Mouse (Mus musculus) spleen, adult 12 weeks (tissue): Measurements from ENCODE around the gene Abca6.

Experiments used
- DNase-seq: peaks from one replicate; pipeline ENCODE4 v3.0.0; 2022; ENCODE audit warnings: low spot score

Abca6 gene

DNA sequence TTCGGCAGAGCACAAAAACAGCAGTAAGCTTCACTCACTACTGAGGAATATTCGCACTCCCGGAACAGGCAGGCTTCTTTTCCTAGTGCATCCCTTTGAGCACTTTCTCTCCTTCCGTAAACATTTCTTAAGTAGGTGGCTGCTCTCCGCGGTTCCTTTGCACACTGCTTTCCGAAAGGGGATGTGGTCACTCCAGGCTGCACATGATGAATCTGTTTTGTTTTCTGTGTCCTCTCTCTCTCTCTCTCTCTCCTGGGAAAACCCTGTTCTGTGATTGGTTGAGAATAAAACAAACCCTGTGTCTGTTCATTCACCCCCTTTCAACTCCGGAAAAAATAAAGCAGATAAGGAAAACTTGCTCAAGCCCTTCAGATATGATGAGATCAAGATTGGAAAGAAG lies at the start of gene Abca6:
TSS of gene Abca6 (minus strand) at position 243 of the 400 bp plus-strand sequence.
- no peak for DNase-seq

DNA sequence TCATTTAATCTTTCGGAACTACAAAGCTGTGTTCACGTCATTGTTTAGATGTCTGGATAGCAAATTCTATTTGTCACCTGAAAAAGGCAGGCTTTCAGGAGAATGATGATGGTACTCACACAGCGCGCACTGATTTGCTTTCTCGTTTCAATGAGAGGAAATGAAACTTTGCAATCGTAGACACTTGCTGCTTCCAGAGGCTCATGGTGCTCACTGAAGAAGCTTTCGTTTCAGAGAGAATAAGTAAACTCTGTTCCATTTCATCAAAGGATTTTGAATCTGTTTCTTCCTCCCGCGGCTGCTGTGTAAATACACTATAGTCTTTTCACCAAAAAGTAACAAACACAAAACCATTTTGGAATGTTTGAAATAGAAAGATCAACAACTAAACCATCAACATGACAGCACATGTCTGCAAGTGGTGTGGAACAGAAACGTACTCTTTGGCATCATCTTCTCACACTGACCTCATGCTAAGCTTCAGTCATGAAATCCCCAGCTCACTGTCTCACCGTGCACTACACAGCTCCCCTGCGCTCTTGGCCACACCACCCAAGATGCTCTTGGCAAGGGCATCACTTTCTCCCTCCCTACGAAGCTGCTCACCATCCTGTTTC lies 46.4 kb upstream of the Abca6 start:
- DNase-seq = no peak

DNA sequence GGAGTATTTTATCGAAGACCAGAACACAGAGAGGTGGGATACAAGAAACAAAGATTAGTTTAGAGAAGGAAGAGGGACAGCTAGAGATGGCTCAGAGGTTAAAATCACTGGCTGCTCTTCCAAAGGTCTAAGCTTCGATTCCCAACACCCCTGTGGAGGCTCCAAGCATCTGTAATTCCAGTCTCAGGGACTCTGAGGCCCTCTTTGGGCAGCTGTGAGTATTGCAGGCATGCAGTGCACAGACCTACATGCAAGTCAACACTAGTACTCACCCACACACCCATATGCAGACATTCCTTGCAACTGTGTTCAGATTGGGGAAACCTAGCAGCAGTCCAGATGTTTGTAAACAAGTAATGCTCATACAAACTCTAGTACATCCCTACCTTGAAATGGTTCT lies 39.0 kb upstream of the Abca6 start:
- no peak for DNase-seq

DNA sequence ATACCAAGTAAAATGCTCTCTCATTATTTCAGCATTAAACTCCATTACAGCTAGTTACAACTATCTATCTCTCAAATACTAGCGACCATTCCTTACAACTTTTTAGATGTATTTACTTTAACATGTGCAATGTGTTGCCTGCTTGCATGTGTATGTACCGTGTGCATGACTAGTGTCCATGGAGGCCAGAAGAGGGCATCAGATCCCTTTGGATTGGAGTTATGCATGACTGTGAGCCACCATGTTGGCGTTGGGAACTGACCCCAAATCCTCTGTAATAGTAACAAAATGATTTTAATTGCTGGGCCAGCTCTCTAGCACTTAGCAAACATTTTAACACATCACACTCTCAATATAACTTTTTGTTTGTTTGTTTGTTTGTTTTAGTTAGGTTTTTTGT lies 36.8 kb upstream of the Abca6 start:
- no peak for DNase-seq

DNA sequence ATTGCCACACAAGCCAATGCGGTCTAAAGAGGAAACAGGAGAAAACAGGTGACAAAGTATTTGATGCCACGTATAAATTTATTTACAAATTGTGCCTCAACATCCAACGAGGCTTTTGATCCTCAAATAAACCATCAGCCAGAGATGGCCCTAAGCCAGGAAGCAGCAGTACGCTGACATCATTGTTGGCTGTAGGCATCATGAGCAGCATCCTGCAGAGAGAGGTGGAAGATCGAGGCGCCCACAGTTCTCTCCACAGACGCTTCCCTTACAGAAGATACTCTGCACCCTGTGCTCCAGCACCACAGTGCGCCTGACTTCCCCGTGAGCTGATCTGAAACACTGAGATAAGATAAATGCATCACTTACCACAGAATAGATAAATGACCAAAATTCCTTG lies 36.1 kb upstream of the Abca6 start:
- no peak for DNase-seq

DNA sequence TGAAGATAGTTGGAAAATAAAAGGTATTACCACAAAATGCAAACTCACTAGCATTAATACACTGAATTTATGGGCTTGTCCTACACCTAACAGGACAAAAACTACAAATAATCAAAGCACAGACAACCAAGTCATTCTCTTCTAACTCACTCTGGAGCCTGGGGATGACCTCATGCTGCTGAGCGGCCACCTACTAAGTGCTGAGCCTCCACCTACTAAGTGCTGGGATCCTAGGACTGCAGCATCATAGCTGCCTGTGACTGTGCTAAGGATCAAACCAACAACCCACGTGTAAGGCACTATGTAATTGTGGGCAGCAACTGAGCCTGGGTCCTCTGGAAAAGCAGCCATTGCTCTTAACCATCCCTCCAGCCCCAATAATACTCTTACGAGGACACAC lies 34.8 kb upstream of the Abca6 start:
- no peak for DNase-seq

DNA sequence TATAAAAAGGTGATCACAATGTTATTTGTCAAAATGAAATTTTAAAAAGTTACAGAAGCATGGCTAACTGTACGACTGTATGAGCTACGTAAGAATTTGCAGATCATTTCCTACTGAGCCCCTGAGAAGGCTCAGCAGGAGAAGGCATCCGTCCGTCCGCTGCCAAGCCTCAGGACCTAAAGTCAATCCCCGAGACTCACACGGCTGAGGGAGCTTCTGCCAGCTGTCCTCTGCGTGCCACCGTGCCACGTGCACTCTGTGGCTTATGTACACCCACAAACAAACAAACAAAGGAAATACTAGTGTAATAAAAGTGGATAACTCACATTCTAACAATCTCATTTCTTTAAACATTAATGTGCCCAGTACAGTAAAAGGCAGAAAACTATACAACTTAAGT lies 33.3 kb upstream of the Abca6 start:
- DNase-seq = no peak

DNA sequence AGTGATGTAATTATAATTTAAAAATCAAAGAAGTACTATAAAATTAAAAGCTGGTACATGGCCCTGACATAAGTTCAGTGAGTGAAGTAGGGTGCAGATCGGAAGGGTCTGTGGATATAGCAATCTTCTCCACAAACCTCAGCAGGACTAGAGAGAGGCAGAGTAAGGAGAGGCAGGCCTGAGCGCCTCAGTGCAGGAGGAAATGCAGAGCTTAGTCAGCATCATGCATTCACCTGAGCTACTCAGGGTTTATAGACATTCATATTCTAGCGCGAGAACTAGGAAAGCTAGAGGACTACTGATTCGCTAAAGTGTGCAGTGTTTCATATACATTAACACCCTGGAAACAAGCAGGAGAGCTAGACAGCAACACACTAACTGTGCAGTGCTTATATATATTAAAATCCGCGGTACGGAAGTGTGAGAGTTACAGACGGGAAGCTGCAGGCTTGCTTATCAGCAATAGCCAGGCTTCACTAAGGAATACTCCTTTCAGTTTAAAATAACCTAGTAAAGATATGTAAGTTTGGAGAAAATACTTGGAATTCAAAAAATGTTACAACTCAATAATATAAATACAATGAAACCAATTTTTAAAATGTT lies 32.7 kb upstream of the Abca6 start:
- DNase-seq = no peak

DNA sequence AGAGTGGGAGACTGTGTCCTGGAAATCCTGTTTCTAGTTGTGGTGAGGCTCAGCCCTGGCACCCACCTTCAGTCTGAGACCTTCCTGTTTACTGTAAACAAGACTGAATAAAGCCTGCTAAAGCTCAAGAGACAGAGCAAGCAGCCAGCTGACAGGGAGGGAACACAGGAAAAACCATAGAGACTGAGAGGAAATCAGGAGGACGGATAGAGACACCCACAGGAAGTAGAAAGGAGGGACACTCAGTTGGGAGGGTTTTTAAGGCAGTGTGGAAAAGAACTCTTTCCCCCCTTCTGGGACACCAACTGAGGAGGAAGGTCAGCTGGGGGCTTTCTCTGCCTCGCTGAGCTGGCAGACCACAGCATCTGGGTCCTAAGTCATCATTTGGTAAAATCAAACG lies 23.2 kb upstream of the Abca6 start:
- DNase-seq = no peak

DNA sequence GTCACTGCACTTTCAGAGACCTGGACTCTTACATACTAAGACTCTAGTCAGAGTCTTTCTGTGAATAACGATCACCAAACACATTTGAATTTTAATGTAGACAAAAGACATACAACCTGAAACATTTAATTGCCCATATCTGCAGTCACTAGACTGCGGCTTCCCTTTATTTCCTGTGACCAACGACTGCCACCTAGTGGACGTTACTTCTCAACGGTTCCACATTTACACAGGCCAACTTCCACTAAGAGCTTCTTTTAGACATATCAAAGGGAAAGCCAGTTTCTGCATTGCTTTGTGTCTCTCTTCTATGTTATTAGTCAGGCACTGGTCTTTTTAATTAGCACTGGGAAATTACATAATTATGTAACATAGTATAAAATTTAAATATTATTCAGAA lies 20.2 kb upstream of the Abca6 start:
- DNase-seq = peak; percentile 37

DNA sequence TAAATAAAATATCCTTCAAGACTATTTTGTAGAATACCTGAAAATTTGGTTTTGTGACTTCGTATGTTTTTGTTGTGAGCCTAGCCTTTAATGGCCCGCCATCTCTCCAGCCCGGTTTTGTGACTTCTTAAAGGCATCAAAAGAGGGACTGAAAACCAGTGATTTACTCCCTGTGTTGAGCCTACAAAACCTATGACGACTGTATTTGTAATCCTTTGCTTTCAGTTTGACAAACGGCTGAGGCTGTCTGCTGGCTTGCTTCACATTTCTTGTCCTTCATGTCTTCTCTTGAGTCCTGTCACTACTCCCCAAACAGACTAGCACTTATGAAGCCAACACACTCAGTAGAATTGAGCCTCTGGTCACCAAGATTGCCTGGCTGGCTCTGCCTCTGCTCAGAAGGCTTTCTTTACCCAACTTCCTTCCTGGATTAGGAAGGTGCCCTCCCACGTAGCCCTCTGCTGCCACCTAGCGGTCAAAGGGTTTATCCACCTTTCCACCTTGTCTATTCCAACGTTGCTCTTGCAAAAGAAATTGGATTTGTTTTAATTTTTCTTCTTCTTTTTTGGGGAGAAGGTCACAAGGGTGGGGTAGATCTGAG lies 16.8 kb upstream of the Abca6 start:
- peak; percentile 57 for DNase-seq

DNA sequence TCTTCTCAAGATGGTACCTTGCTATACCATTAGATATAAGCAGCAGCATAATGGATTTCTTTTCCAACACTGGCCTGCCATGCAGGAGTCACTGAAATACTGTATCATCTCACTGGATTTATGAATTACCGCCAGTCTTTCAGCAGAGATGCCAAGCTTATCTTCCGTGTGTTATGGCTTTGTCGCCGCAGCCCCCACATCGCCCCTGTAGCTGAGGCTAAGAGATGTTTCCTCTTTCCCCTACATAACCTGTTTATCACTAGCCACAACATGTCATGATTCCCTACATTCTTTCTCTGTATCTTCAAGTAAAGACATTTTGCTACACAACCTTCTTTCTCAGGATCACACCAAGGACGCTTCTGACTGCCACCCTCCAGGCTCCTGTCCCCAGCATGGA lies 15.7 kb upstream of the Abca6 start:
- DNase-seq = no peak

DNA sequence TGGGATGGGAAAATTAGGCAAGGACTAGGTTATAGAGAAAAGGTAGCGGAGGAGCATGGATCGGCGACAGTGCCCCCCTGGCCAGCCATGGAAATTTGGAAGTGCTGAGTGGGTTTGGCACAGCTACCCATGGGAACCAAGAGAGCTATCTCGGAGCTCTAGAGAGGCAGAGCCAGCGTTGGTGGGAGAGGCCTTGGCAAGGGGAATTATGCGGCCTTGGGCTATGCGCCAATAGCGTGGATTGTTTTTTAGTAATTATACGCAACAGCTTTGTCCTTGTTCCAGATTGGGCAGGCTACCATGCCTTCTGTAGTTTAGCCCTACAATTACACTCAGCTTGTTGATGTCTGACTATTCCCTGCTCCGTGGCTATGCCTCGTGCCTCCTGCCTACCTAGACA lies 15.2 kb upstream of the Abca6 start:
- DNase-seq = no peak

DNA sequence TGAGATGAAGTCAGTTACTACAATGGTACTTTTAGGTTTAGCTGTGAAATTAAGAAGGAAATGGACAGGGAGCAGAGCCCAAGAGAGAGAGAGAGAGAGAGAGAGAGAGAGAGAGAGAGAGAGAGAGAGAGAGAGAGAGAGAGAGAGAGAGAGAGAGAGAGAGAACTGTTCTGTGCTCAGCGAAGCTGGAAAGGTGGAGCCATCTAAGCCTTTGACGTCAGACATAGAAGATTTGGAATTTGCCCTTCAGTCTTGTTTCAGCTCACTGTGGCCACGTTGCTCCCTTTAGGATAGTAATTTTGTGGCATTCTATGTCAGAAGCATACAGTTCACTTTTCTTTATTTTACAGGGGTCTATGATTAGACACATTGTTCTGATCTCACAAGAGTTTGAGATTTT lies 10.3 kb upstream of the Abca6 start:
- no peak for DNase-seq

DNA sequence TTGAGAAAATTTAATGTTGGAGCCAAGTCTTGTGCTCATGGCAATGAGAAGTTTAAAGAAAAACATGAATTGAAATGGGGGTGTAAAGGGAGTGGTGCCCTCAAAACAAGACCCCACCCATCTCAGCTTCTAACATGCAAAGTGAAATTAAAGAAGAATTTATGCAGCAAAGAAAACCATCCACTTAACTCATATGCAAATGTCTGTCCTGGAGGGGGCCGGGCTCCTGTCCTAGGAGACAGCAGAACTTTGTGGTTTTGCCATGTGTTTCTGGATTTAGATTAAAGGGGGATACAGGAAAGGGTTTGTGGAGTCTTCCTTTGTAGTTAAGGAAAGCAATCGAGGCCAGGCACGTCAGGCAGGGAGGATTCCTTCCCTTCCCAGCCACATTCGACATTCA lies 6.3 kb upstream of the Abca6 start:
- no peak for DNase-seq

DNA sequence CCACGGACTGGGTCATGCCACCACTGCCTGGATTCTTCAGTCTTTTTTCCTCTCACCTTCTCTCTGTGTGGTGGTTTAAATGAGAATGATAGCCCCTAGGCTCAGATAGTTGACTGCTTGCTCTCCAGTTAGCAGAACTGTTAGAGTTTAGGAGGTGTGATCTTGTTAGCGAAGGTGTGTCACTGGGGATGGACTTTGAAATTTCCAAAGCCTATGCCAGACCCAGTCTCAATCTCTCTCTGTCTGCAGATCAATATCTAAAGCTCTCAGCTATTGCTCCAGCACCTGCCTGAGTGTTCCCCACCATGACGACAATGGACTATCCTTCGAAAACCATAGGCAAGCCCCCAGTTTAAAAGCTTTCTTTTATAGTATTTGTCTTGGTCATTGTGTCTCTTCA lies 5.5 kb upstream of the Abca6 start:
- DNase-seq = no peak

DNA sequence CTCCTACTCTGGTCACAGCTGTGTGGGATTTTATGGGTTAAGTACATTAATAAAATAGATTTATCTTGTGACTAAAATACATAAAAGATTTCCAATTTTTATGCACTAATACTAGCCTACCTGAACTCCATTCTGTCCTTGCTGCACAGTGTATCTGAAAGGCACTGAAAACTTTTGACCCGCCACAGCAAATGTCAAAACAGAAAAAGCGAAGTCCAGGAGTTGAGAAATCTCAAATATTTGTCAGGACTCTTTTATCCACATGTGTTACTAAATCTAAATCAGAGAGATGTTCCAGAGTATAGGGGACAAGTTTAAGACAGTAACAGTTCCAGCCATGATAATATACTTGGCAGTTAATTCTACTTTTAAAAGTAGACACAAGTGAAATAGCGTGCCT lies 680 bp upstream of the Abca6 start:
- no peak for DNase-seq

DNA sequence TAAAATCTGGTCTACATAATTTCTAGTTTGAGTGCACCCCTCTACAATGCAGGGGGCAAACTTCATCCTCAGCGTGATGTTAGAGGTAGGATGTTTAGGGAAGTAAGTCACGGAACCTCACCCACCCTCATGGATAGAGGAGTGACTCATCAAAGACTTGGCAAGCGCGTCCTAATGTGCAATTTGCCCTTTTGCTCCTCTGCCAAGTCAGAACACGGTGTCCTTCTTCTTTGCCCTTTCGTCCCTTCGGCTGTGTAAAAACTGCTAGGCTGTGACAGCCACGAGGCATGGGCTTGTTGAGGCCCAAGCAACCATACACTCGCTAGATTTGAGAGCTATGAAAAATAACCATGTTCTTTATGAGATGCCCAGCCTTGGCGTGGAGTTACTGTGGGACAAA lies 6.8 kb downstream of the Abca6 start:
- no peak for DNase-seq

DNA sequence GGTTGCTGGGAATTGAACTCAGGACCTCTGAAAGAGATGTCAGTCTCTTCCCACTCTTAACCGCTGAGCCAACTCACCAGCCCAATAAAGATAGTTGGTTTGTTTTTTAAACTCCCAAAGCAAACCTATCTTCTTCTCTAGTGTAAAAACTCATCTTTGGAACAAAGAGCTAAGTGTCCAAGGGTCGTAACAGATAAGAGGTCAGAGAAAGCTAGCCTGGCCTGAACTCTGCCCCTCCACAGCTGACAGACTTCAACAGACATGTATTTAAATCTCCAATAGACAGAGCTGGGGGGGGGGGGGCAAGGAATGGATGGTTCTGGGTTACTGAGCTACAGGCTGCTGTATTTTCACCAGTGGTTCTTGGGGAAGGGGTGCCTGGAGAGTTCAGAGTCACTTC lies 14.1 kb downstream of the Abca6 start:
- no peak for DNase-seq

DNA sequence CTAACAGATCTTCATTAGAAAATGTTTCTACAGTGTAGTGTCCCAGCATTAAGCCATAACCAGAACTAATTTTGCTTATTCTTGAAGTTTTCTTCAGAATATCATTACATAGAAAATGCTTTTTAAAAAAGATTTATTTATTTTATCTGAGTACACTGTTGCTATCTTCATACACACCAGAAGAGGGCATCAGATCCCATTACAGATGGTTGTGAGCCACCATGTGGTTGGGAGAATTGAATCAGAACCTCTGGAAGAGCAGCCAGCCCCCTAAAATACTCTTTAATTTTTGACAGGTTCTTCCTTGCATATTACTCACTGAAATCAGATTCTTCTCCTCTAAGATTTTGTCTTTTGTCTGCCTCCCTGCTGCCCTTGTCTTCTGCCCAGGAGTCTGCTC lies 18.6 kb downstream of the Abca6 start:
- DNase-seq = no peak

DNA sequence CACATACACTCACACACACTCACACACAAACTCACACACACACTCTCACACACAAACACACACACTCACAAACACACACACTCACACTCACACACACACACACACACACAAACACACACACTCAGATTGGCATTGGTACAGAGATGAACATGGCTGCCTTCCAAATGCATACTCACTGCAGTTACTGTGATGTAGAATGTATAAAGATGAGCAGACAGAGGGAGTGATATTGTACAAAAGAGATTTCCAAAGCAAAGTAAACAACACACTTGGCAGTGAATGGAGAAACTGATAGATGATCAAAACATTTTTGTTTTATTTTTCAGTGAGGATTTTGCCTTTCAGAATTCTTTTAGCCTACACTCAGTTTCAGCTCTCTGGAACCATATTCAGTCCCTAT lies 34.5 kb downstream of the Abca6 start:
- DNase-seq = no peak

DNA sequence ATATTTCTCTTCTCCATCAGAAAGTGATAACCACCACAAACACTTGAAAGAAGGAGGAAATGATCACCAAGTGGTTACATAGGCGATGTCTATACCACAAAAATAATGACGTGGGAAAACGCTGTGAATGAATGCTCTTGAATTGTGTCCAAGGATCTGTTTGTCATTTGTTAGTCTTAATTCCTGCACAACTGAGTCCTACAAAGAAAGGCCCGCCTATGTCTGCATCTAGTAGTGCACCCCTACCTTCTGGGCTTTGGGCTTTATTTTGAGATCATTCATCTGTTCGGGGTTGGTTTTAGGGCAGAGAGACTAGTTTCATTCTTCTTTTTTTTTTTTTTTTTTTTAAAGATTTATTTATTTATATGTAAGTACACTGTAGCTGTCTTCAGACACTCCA lies 47.6 kb downstream of the Abca6 start:
- no peak for DNase-seq

DNA sequence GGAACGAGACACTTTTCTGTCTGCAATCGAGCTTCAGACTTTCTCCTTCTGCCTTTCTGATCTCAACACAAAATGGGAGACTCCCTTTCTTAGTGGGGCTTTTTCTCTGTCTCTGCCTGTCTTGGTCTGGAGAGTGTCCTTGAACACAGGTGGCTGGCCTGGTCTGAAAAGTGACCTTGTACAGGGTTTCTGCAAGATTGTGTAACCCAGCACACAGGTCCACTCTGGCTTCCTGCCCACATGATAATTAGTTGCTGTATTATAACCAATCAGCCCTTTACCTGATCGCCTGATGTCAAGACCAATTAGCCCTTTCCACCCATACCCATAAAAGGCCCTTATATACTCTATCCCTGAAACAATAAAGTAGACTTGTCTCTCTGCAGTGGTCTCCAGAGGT lies 52.7 kb downstream of the Abca6 start:
- no peak for DNase-seq
